Mouse (Mus musculus) embryonic facial prominence, embryonic 15.5 days (tissue): ENCODE results near the gene Plxnd1. TPM values are rescaled to one million over a fixed set of nuclear protein-coding genes. Genes with fewer than 3 reads are reported as not detected.

ENCODE experiments used
- ATAC-seq: fragments of 200-750 bp; cut with Nextera tagmentation; 2 replicates; pipeline ENCODE4 v1.8.0; 2017; ENCODE audit warnings: low read depth, moderate TSS enrichment; ENCODE audit not compliant: insufficient number of reproducible peaks, low FRiP score, low TSS enrichment
- H3K27ac ChIP-seq: fragments of 300-500 bp; sonication (generic); replicated peaks from 2 replicates; pipeline ENCODE4 v1.5.1; 2015; ENCODE audit warnings: mild to moderate bottlenecking, inconsistent platforms
- H3K27me3 ChIP-seq: fragments of 300-500 bp; sonication (generic); 2 replicates; pipeline ENCODE4 v1.6.1; 2015; ENCODE audit warnings: inconsistent platforms
- H3K36me3 ChIP-seq: fragments of 300-500 bp; sonication (generic); 2 replicates; pipeline ENCODE4 v1.6.1; 2015; ENCODE audit warnings: mild to moderate bottlenecking, inconsistent platforms
- H3K4me1 ChIP-seq: fragments of 300-500 bp; sonication (generic); 2 replicates; pipeline ENCODE4 v1.6.1; 2015; ENCODE audit warnings: inconsistent platforms
- H3K4me2 ChIP-seq: fragments of 300-500 bp; sonication (generic); replicated peaks from 2 replicates; pipeline ENCODE4 v1.6.1; 2015; ENCODE audit warnings: mild to moderate bottlenecking, inconsistent platforms
- H3K4me3 ChIP-seq: fragments of 300-500 bp; sonication (generic); replicated peaks from 2 replicates; pipeline ENCODE4 v1.5.1; 2015; ENCODE audit warnings: mild to moderate bottlenecking, inconsistent platforms
- H3K9ac ChIP-seq: fragments of 300-500 bp; sonication (generic); 2 replicates; pipeline ENCODE4 v1.6.1; 2015; ENCODE audit warnings: inconsistent platforms
- H3K9me3 ChIP-seq: fragments of 300-500 bp; sonication (generic); replicated peaks from 2 replicates; pipeline ENCODE4 v1.6.1; 2016; ENCODE audit warnings: inconsistent platforms
- WGBS: fragments of 180-500 bp; shearing (Covaris S2); methylation state at CpG from one replicate; pipeline ENCODE4 v1.1.7; 2015; 5-methylcytosine and 5-hydroxymethylcytosine counted together
- polyA plus RNA-seq: library from polyadenylated mRNA; unstranded; fragments of >200 nt; fragmentation: Nextera tagmentation; extraction: Ambion mirVana; gene quantifications from 2 replicates; pipeline ENCODE4 v1.2.1, GENCODE M21; 2015

The Plxnd1 gene
- polyA plus RNA-seq, 1 experiment from 2014 or later = 29.4 TPM

- ATAC-seq = no peak
- no peaks in the 10 kb centered on the region for H3K27me3 ChIP-seq
- H3K4me1 ChIP-seq = no peaks in the 10 kb centered on the region
- H3K27ac ChIP-seq = no peak overlapping the region
- H3K9ac ChIP-seq = no peak overlapping the region
- WGBS = 88% methylated on average over 2 of the region's 2 CpGs
- H3K9me3 ChIP-seq = no peaks in the 10 kb centered on the region
- no peak overlapping the region for H3K4me2 ChIP-seq
- no peaks in the 10 kb centered on the region for H3K36me3 ChIP-seq
- no peak overlapping the region for H3K4me3 ChIP-seq
Measured at GRCm38 (mm10) chr6:115938011-115938410, 56.8 kb downstream of the Plxnd1 start.

- H3K36me3 ChIP-seq = no peaks in the 10 kb centered on the region
- H3K4me2 ChIP-seq = no peak overlapping the region
- WGBS = 81% methylated on average over 8 of the region's 8 CpGs
- no peak overlapping the region for H3K9ac ChIP-seq
- no peaks in the 10 kb centered on the region for H3K27me3 ChIP-seq
- no peaks in the 10 kb centered on the region for H3K9me3 ChIP-seq
- H3K27ac ChIP-seq = no peak overlapping the region
- ATAC-seq = no peak
- no peaks in the 10 kb centered on the region for H3K4me1 ChIP-seq
- H3K4me3 ChIP-seq = no peak overlapping the region
Measured at GRCm38 (mm10) chr6:115935544-115935943, 59.3 kb downstream of the Plxnd1 start.

- no peak overlapping the region for H3K27ac ChIP-seq
- no peak overlapping the region for H3K4me3 ChIP-seq
Measured at GRCm38 (mm10) chr6:115932391-115932790, 62.4 kb downstream of the Plxnd1 start.

GRCm38 (mm10) chr6:115931639-115932038 is 63.2 kb downstream of the Plxnd1 start, which contains the start of gene Rho:
Gene Rho (plus strand): TSS chr6:115931748.
- no peaks in the 10 kb centered on the region for H3K27me3 ChIP-seq
- no peak within 1 kb of the TSS for H3K4me3 ChIP-seq
- H3K4me2 ChIP-seq = no peak within 1 kb of the TSS
- no peak within 1 kb of the TSS for H3K27ac ChIP-seq
- ATAC-seq = no peak
- peaks cover 7% of the 10 kb centered on the region for H3K4me1 ChIP-seq
- H3K9ac ChIP-seq = no peak within 1 kb of the TSS
- no peaks in the 10 kb centered on the region for H3K36me3 ChIP-seq
- H3K9me3 ChIP-seq = no peaks in the 10 kb centered on the region
- WGBS = 83% methylated on average over 14 of the region's 14 CpGs

More at GRCm38 (mm10) chr6:115932391-115932790, 62.4 kb downstream of the Plxnd1 start:
- H3K4me1 ChIP-seq = no peaks in the 10 kb centered on the region
- no peaks in the 10 kb centered on the region for H3K36me3 ChIP-seq
- ATAC-seq = no peak
- no peak overlapping the region for H3K4me2 ChIP-seq
- H3K27me3 ChIP-seq = no peaks in the 10 kb centered on the region
- H3K9ac ChIP-seq = no peak overlapping the region
- no peaks in the 10 kb centered on the region for H3K9me3 ChIP-seq
- WGBS = 96% methylated on average over 3 of the region's 3 CpGs

GRCm38 (mm10) chr6:115930018-115930417 is 64.8 kb downstream of the Plxnd1 start:
- no peaks in the 10 kb centered on the region for H3K36me3 ChIP-seq
- H3K4me3 ChIP-seq = no peak overlapping the region
- no peak overlapping the region for H3K4me2 ChIP-seq
- H3K27me3 ChIP-seq = no peaks in the 10 kb centered on the region
- no peak overlapping the region for H3K9ac ChIP-seq
- H3K27ac ChIP-seq = no peak overlapping the region
- no peak for ATAC-seq
- peaks cover 22% of the 10 kb centered on the region for H3K4me1 ChIP-seq
- H3K9me3 ChIP-seq = no peaks in the 10 kb centered on the region
- 66% methylated on average over 5 of the region's 5 CpGs for WGBS

GRCm38 (mm10) chr6:115927292-115928242 is 67.2 kb downstream of the Plxnd1 start:
- H3K9ac ChIP-seq = no peak overlapping the region
- H3K27me3 ChIP-seq = no peaks in the 10 kb centered on the region
- H3K27ac ChIP-seq = no peak overlapping the region
- H3K9me3 ChIP-seq = no peaks in the 10 kb centered on the region
- H3K36me3 ChIP-seq = no peaks in the 10 kb centered on the region
- no peak for ATAC-seq
- no peak overlapping the region for H3K4me3 ChIP-seq
- peaks cover 25% of the 10 kb centered on the region for H3K4me1 ChIP-seq
- WGBS = 67% methylated on average over 10 of the region's 10 CpGs
- no peak overlapping the region for H3K4me2 ChIP-seq

- Histone ChIP-seq H3K9ac (no peak overlapping the region), H3K9me3 (no peaks in the 10 kb centered on the region), H3K4me3 (no peak overlapping the region), H3K27ac (0 out of 2 replicates have a peak overlapping the region, but pooled peaks have one; percentile 36), H3K27me3 (no peaks in the 10 kb centered on the region), H3K4me1 (peaks cover 25% of the 10 kb centered on the region), H3K4me2 (no peak overlapping the region), H3K36me3 (no peaks in the 10 kb centered on the region)
- no peak for ATAC-seq
- 32% methylated on average over 10 of the region's 10 CpGs for WGBS
Measured at GRCm38 (mm10) chr6:115926416-115926815, 68.4 kb downstream of the Plxnd1 start.

GRCm38 (mm10) chr6:115924829-115925228 is 70.0 kb downstream of the Plxnd1 start:
- H3K9me3 ChIP-seq = no peaks in the 10 kb centered on the region
- ATAC-seq = no peak
- no peak overlapping the region for H3K9ac ChIP-seq
- WGBS = 45% methylated on average over 6 of the region's 6 CpGs
- H3K4me2 ChIP-seq = no peak overlapping the region
- H3K4me3 ChIP-seq = no peak overlapping the region
- H3K36me3 ChIP-seq = no peaks in the 10 kb centered on the region
- H3K27me3 ChIP-seq = no peaks in the 10 kb centered on the region
- no peak overlapping the region for H3K27ac ChIP-seq
- H3K4me1 ChIP-seq = peaks cover 25% of the 10 kb centered on the region

- WGBS = 81% methylated on average over 5 of the region's 5 CpGs
- Histone ChIP-seq H3K36me3 (no peaks in the 10 kb centered on the region), H3K9ac (no peak overlapping the region), H3K4me1 (peaks cover 11% of the 10 kb centered on the region), H3K4me3 (no peak overlapping the region), H3K27me3 (no peaks in the 10 kb centered on the region), H3K4me2 (no peak overlapping the region), H3K9me3 (no peaks in the 10 kb centered on the region), H3K27ac (no peak overlapping the region)
- no peak for ATAC-seq
Measured at GRCm38 (mm10) chr6:115919876-115920275, 74.9 kb downstream of the Plxnd1 start.

GRCm38 (mm10) chr6:115918615-115919014 is 76.2 kb downstream of the Plxnd1 start:
- ATAC-seq = no peak
- WGBS = 69% methylated on average over 1 of the region's 1 CpGs

GRCm38 (mm10) chr6:115916611-115917010 is 78.2 kb downstream of the Plxnd1 start:
- WGBS = 79% methylated on average over 5 of the region's 5 CpGs
- ATAC-seq = peak; percentile 9; the same call in 1 of the 2 replicates
- H3K4me1 ChIP-seq = peaks cover 9% of the 10 kb centered on the region; the same call in 1 of the 2 replicates

More at GRCm38 (mm10) chr6:115918615-115919014, 76.2 kb downstream of the Plxnd1 start:
- Histone ChIP-seq H3K36me3 (no peaks in the 10 kb centered on the region), H3K27me3 (no peaks in the 10 kb centered on the region), H3K9me3 (no peaks in the 10 kb centered on the region), H3K27ac (no peak overlapping the region), H3K4me2 (no peak overlapping the region), H3K4me1 (peaks cover 9% of the 10 kb centered on the region; the same call in 1 of the 2 replicates), H3K4me3 (no peak overlapping the region), H3K9ac (no peak overlapping the region)

More at GRCm38 (mm10) chr6:115916611-115917010, 78.2 kb downstream of the Plxnd1 start:
- Histone ChIP-seq H3K9ac (no peak overlapping the region), H3K27ac (no peak overlapping the region), H3K4me2 (no peak overlapping the region), H3K36me3 (no peaks in the 10 kb centered on the region), H3K4me3 (no peak overlapping the region), H3K27me3 (no peaks in the 10 kb centered on the region), H3K9me3 (no peaks in the 10 kb centered on the region)
